Mouse (Mus musculus): ENCODE measurements around the gene Dhx38.

The Dhx38 gene

GRCm38 (mm10) chr8:109551663-109552062 is 14.0 kb downstream of the Dhx38 start:
- DNase-seq (ENCODE audit: extremely low read depth, low read depth, low spot score): no peak

GRCm38 (mm10) chr8:109544049-109544448 is 21.6 kb downstream of the Dhx38 start:
- DNase-seq (ENCODE audit: extremely low read depth, low read depth, low spot score): no peak

- no peak for DNase-seq (ENCODE audit: extremely low read depth, low read depth, low spot score)
These were observed 22.7 kb downstream of the Dhx38 start for GRCm38 (mm10) chr8:109542748-109543519.

- DNase-seq (ENCODE audit: extremely low read depth, low read depth, low spot score): no peak
These were observed 23.5 kb downstream of the Dhx38 start for GRCm38 (mm10) chr8:109542165-109542564.

GRCm38 (mm10) chr8:109536703-109537102 is 29.0 kb downstream of the Dhx38 start:
- no peak for DNase-seq (ENCODE audit: extremely low read depth, low read depth, low spot score)

- DNase-seq (ENCODE audit: extremely low read depth, low read depth, low spot score): no peak
These were observed 30.3 kb downstream of the Dhx38 start for GRCm38 (mm10) chr8:109535140-109535990.

GRCm38 (mm10) chr8:109524008-109524407 is 41.7 kb downstream of the Dhx38 start:
- no peak for DNase-seq (ENCODE audit: extremely low read depth, low read depth, low spot score)

GRCm38 (mm10) chr8:109505560-109505959 is 60.1 kb downstream of the Dhx38 start:
- DNase-seq (ENCODE audit: extremely low read depth, low read depth, low spot score): no peak

- no peak for DNase-seq (ENCODE audit: extremely low read depth, low read depth, low spot score)
These were observed 62.1 kb downstream of the Dhx38 start for GRCm38 (mm10) chr8:109503566-109503965.

- DNase-seq (ENCODE audit: extremely low read depth, low read depth, low spot score): no peak
These were observed 66.5 kb downstream of the Dhx38 start for GRCm38 (mm10) chr8:109499009-109499717.

Data from fat pad, adult 2 months (tissue).